Mouse (Mus musculus) hindbrain, embryonic 16.5 days (tissue): Measurements from ENCODE around the gene Tbc1d30. TPM values are rescaled to one million over a fixed set of nuclear protein-coding genes. Genes with fewer than 3 reads are reported as not detected.

ENCODE experiments used
- ATAC-seq: fragments of 200-750 bp; cut with Nextera tagmentation; 2 replicates; pipeline ENCODE4 v1.8.0; 2017; ENCODE audit warnings: moderate TSS enrichment, moderate library complexity
- H3K27ac ChIP-seq: fragments of 300-500 bp; sonication (generic); 2 replicates; pipeline ENCODE4 v1.5.1; 2014; ENCODE audit warnings: low read depth, mild to moderate bottlenecking, control low read depth, low read length, moderate library complexity
- H3K27me3 ChIP-seq: fragments of 300-500 bp; sonication (generic); replicated peaks from 2 replicates; pipeline ENCODE4 v1.6.1; 2014; ENCODE audit warnings: low read length; ENCODE audit not compliant: control insufficient read depth, insufficient read depth
- H3K36me3 ChIP-seq: fragments of 300-500 bp; sonication (generic); 2 replicates; pipeline ENCODE4 v1.6.1; 2014; ENCODE audit warnings: mild to moderate bottlenecking, low read length, moderate library complexity, mixed read lengths; ENCODE audit not compliant: control insufficient read depth, insufficient read depth
- H3K4me1 ChIP-seq: fragments of 300-500 bp; sonication (generic); 2 replicates; pipeline ENCODE4 v1.6.1; 2014; ENCODE audit warnings: low read depth, low read length; ENCODE audit not compliant: control insufficient read depth, insufficient read depth
- H3K4me2 ChIP-seq: fragments of 300-500 bp; sonication (generic); 2 replicates; pipeline ENCODE4 v1.6.1; 2014; ENCODE audit warnings: mild to moderate bottlenecking, low read length, control low read depth, moderate library complexity
- H3K4me3 ChIP-seq: fragments of 300-500 bp; sonication (generic); 2 replicates; pipeline ENCODE4 v1.5.1; 2014; ENCODE audit warnings: mild to moderate bottlenecking, low read length, control low read depth, moderate library complexity
- H3K9ac ChIP-seq: fragments of 300-500 bp; sonication (generic); 2 replicates; pipeline ENCODE4 v1.6.1; 2014; ENCODE audit warnings: low read depth, mild to moderate bottlenecking, control low read depth, low read length, moderate library complexity
- H3K9me3 ChIP-seq: fragments of 300-500 bp; sonication (generic); 2 replicates; pipeline ENCODE4 v1.6.1; 2014; ENCODE audit warnings: mild to moderate bottlenecking, low read length, moderate library complexity; ENCODE audit not compliant: control insufficient read depth
- WGBS: fragments of 180-500 bp; shearing (Covaris S2); extraction: QIAGEN DNeasy Blood & Tissue Kit; methylation state at CpG from one replicate; pipeline ENCODE4 v1.1.7; 2014; 5-methylcytosine and 5-hydroxymethylcytosine counted together
- polyA plus RNA-seq: library from polyadenylated mRNA; unstranded; fragments of >200 nt; fragmentation: Nextera tagmentation; extraction: Ambion mirVana; gene quantifications from 2 replicates; pipeline ENCODE4 v1.2.1, GENCODE M21; 2015

Tbc1d30 gene
- polyA plus RNA-seq, 1 experiment from 2014 or later: 16.6 TPM

- peaks cover 16% of the 10 kb centered on the region for H3K4me1 ChIP-seq
- peak overlapping the region; percentile 95 for H3K27ac ChIP-seq
- no peaks in the 10 kb centered on the region for H3K36me3 ChIP-seq
- H3K9ac ChIP-seq: peak overlapping the region; percentile 68
- peak; percentile 34 for ATAC-seq
- under 1% methylated on average over 31 of the region's 32 CpGs for WGBS
- peak overlapping the region; percentile 70 for H3K4me3 ChIP-seq
- H3K4me2 ChIP-seq: peak overlapping the region; percentile 90
- no peaks in the 10 kb centered on the region for H3K27me3 ChIP-seq
- no peaks in the 10 kb centered on the region for H3K9me3 ChIP-seq
Observed at GRCm38 (mm10) chr10:121309801-121310510, 41.1 kb downstream of the Tbc1d30 start.

- Histone ChIP-seq H3K4me3 (peak overlapping the region; percentile 70), H3K27me3 (no peaks in the 10 kb centered on the region), H3K9me3 (no peaks in the 10 kb centered on the region), H3K4me1 (peaks cover 13% of the 10 kb centered on the region), H3K4me2 (peak overlapping the region; percentile 90), H3K9ac (peak overlapping the region; percentile 68; the same call in 1 of the 2 replicates), H3K27ac (0 out of 2 replicates have a peak overlapping the region, but pooled peaks have one; percentile 56), H3K36me3 (no peaks in the 10 kb centered on the region)
- ATAC-seq: no peak
- 15% methylated on average over 11 of the region's 11 CpGs for whole genome bisulfite sequencing
Observed at GRCm38 (mm10) chr10:121309123-121309655, 41.9 kb downstream of the Tbc1d30 start.

- peak; percentile 34; the same call in 1 of the 2 replicates for ATAC-seq
- Histone ChIP-seq H3K27ac (no peak overlapping the region), H3K27me3 (no peaks in the 10 kb centered on the region), H3K9me3 (no peaks in the 10 kb centered on the region), H3K9ac (no peak overlapping the region), H3K36me3 (0 out of 2 replicates have a peak, but pooled peaks cover 7% of the 10 kb centered on the region), H3K4me3 (no peak overlapping the region), H3K4me2 (no peak overlapping the region), H3K4me1 (peaks cover 9% of the 10 kb centered on the region)
- 29% methylated on average over 5 of the region's 5 CpGs for WGBS
Observed at GRCm38 (mm10) chr10:121305441-121305840, 45.6 kb downstream of the Tbc1d30 start.

- WGBS: 83% methylated on average over 3 of the region's 3 CpGs
- H3K4me3 ChIP-seq: no peak overlapping the region
- H3K4me2 ChIP-seq: no peak overlapping the region
- H3K27ac ChIP-seq: no peak overlapping the region
- H3K9me3 ChIP-seq: no peaks in the 10 kb centered on the region
- no peak for ATAC-seq
- peaks cover 7% of the 10 kb centered on the region; the same call in 1 of the 2 replicates for H3K36me3 ChIP-seq
- H3K9ac ChIP-seq: no peak overlapping the region
- H3K4me1 ChIP-seq: peaks cover 5% of the 10 kb centered on the region
- H3K27me3 ChIP-seq: no peaks in the 10 kb centered on the region
Observed at GRCm38 (mm10) chr10:121303559-121303958, 47.5 kb downstream of the Tbc1d30 start.

GRCm38 (mm10) chr10:121301868-121302267, 49.2 kb downstream of the Tbc1d30 start:
- Histone ChIP-seq H3K27me3 (no peaks in the 10 kb centered on the region), H3K4me1 (peaks cover 2% of the 10 kb centered on the region; the same call in 1 of the 2 replicates), H3K36me3 (peaks cover 7% of the 10 kb centered on the region; the same call in 1 of the 2 replicates), H3K4me3 (no peak overlapping the region), H3K27ac (no peak overlapping the region), H3K9me3 (no peaks in the 10 kb centered on the region), H3K4me2 (no peak overlapping the region), H3K9ac (no peak overlapping the region)
- ATAC-seq: no peak
- WGBS: 85% methylated on average over 14 of the region's 14 CpGs

GRCm38 (mm10) chr10:121300659-121301058, 50.4 kb downstream of the Tbc1d30 start:
- peaks cover 2% of the 10 kb centered on the region; the same call in 1 of the 2 replicates for H3K4me1 ChIP-seq
- H3K9me3 ChIP-seq: no peaks in the 10 kb centered on the region
- ATAC-seq: no peak
- 81% methylated on average over 7 of the region's 7 CpGs for WGBS
- H3K27me3 ChIP-seq: no peaks in the 10 kb centered on the region
- H3K4me3 ChIP-seq: no peak overlapping the region
- H3K4me2 ChIP-seq: no peak overlapping the region
- peaks cover 12% of the 10 kb centered on the region for H3K36me3 ChIP-seq
- H3K27ac ChIP-seq: no peak overlapping the region
- H3K9ac ChIP-seq: no peak overlapping the region

- WGBS: 28% methylated on average over 25 of the region's 25 CpGs
- Histone ChIP-seq H3K4me2 (peak overlapping the region; percentile 49), H3K9ac (no peak overlapping the region), H3K27me3 (no peaks in the 10 kb centered on the region), H3K36me3 (peaks cover 14% of the 10 kb centered on the region), H3K9me3 (no peaks in the 10 kb centered on the region), H3K4me3 (no peak overlapping the region), H3K4me1 (0 out of 2 replicates have a peak, but pooled peaks cover 2% of the 10 kb centered on the region), H3K27ac (no peak overlapping the region)
- ATAC-seq: no peak; the same call in 1 of the 2 replicates
Observed at GRCm38 (mm10) chr10:121297054-121297701, 53.9 kb downstream of the Tbc1d30 start.

GRCm38 (mm10) chr10:121294471-121294870, 56.6 kb downstream of the Tbc1d30 start:
- Histone ChIP-seq H3K4me3 (no peak overlapping the region), H3K27ac (no peak overlapping the region), H3K27me3 (no peaks in the 10 kb centered on the region), H3K9me3 (no peaks in the 10 kb centered on the region), H3K4me2 (no peak overlapping the region), H3K4me1 (peaks cover 18% of the 10 kb centered on the region), H3K36me3 (peaks cover 11% of the 10 kb centered on the region), H3K9ac (no peak overlapping the region)
- no peak for ATAC-seq
- WGBS: 81% methylated on average over 16 of the region's 16 CpGs

- no peak overlapping the region for H3K27ac ChIP-seq
- WGBS: 74% methylated on average over 8 of the region's 8 CpGs
- ATAC-seq: no peak
- H3K4me2 ChIP-seq: no peak overlapping the region
- H3K36me3 ChIP-seq: peaks cover 11% of the 10 kb centered on the region
- H3K27me3 ChIP-seq: no peaks in the 10 kb centered on the region
- no peak overlapping the region for H3K9ac ChIP-seq
- no peak overlapping the region for H3K4me3 ChIP-seq
- peaks cover 18% of the 10 kb centered on the region for H3K4me1 ChIP-seq
- H3K9me3 ChIP-seq: no peaks in the 10 kb centered on the region
Observed at GRCm38 (mm10) chr10:121293829-121294228, 57.2 kb downstream of the Tbc1d30 start.
